Mouse (Mus musculus) lung, postnatal 14 days (tissue): ENCODE data around the gene Srsf3.
"Not testable (repeated sequence)": the region's sequence is repeated elsewhere in the genome, so short reads cannot be mapped to it uniquely, and the experiment has no call there.

Source experiments
- DNase-seq: peaks from one replicate; pipeline ENCODE4 v3.0.0; 2021

Gene Srsf3

GRCm38 (mm10) chr17:29067416-29067815, 35.0 kb downstream of the Srsf3 start:
- DNase-seq = not testable (repeated sequence)

DNA sequence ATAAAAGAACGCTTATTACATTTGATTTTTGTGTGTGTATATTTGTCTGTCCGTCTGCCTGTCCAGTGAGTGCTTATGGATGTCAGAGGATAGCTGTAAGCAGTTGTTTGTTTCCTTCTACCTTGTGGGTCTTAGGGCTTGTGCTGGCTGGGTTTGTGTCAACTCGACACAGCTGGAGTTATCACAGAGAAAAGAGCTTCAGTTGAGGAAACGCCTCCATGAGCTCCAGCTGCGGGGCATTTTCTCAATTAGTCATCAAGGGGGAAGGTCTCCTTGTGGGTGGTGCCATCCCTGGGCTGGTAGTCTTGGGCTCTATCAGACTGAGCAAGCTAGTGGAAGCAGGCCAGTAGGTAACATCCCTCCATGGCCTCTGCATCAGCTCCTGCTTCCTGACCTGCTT, 35.4 kb downstream of the Srsf3 start:
- no peak for DNase-seq

GRCm38 (mm10) chr17:29069063-29069462, 36.6 kb downstream of the Srsf3 start:
- no peak for DNase-seq

- no peak for DNase-seq
Measured at GRCm38 (mm10) chr17:29071820-29072219, 39.4 kb downstream of the Srsf3 start.

GRCm38 (mm10) chr17:29072701-29073307, 40.4 kb downstream of the Srsf3 start:
- DNase-seq = no peak

- DNase-seq = no peak
Measured at GRCm38 (mm10) chr17:29073313-29073712, 40.9 kb downstream of the Srsf3 start.

- DNase-seq = no peak
Measured at GRCm38 (mm10) chr17:29074085-29074484, 41.7 kb downstream of the Srsf3 start.

GRCm38 (mm10) chr17:29076235-29076634, 43.8 kb downstream of the Srsf3 start:
- DNase-seq = no peak

DNA sequence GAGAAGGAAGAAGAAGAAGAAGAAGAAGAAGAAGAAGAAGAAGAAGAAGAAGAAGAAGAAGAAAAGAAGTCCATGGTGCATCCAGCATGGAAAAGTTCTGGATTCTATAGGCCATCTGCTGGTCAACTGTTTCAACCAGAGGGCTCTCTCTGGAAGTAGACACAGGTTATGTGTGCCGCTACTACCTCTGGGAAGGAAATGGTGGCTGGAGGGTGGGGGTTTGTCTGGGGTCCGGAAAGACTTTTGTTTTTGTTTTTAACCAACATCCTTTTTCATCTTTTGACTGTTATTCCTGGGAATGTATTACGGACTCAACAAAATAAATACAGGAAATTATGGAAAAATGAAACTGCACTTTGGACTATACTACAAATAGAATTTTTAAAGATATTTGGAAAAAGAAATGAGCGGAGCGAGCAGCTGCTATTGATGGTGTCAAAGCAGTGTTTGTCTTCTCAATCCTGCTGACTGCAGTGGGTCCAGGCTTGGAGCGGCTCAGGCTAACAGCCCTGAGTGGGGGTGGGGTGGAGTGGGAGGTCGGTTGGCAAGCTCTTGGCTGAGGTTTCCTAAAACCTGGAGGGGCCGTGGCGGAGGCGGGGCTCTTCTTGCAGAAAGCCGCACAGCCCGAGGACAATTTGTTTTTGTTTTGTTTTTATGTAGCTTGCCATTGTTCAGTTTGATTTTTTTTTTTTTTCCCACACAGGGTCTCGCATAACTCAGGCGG, 45.5 kb downstream of the Srsf3 start:
- DNase-seq = peak; percentile 69

- DNase-seq = peak; percentile 72
Measured at GRCm38 (mm10) chr17:29078519-29079383, 46.3 kb downstream of the Srsf3 start.

DNA sequence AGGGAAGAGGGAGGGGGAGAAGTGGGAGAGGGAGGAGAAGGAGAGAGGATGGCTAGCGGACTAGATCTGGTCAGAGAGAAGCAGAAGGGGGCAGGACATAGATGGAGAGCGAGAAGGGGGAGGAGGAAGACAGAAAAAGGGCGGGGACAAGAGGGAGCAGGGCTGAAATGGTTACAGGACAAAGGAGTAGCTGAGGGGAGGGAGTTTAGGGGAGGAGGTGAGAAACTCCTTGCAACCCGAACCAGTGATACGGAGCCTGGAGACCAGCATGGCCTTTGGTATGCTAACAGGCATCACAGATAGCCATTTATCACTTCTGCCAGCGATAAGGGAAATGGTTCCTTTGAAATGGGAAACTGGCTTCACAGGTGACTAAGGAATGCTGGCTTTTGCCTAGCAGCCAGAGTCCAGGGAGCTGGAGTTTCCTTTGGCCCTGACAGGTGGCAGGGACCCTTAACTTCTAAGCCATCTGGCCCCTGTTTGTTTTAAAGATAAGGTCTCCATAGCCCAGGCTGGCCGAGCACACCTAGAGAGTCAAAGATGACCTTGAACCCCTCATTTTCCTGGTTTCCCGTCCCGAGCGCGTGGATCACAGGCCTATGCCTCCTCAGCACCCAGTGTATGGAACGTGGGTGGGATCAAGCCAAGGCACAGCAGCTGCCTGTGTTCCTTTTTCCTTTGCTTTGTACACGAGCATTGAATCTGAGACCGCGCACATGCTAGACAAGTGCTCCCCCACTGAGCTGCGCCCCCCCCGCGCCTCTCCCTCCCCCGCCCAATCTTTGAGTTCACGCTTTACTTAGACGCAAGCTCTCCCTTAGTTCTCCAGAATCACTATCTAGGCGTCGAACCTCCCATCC, 48.6 kb downstream of the Srsf3 start:
- no peak for DNase-seq

GRCm38 (mm10) chr17:29081618-29082381, 49.4 kb downstream of the Srsf3 start:
- no peak for DNase-seq

GRCm38 (mm10) chr17:29083586-29083985, 51.2 kb downstream of the Srsf3 start:
- DNase-seq = no peak

DNA sequence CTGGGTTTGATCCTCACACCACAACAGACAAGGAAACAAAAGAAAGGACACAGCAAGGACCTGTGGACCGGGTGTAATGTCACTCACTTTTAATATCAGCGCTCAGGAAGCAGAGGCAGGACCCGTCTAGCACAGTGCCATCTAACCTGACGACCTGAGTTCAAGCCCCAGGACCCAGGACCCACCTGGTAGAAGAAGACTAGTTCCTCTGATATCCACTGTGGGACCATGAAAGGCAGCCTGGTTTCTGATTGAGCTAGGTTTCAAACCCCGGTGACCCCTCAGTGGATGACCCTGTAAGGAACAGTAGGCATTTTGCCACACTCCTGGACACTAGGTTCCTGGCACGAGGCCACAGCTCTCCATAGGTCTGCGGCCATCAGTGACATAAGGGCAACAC, 52.2 kb downstream of the Srsf3 start:
- DNase-seq = no peak

GRCm38 (mm10) chr17:29085266-29085665, 52.8 kb downstream of the Srsf3 start:
- DNase-seq = no peak

DNA sequence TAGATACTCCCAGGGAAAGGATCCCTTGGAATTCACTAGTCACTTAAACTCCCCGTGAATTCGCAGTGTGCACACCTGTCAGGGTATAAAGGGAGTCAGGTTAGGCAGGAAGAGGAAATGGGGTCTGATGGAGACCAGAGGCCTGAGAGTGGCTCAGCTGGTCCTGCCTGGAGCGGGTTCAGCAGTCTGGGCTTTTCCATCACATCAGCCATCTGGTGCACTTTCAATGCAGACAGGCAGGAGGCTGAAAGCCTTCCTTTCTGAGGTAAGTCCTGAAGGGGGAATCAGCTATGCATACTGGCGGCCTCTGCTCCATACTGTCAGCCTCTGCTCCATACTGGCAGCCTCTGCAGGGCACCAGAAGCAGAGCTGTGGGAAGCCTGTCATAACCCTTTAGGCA, 54.5 kb downstream of the Srsf3 start:
- no peak for DNase-seq

GRCm38 (mm10) chr17:29090776-29091175, 58.3 kb downstream of the Srsf3 start, which contains the start of gene Cdkn1a:
TSS of gene Cdkn1a (plus strand) at chr17:29090976.
- DNase-seq = no peak

GRCm38 (mm10) chr17:29091348-29091944, 59.0 kb downstream of the Srsf3 start:
- no peak for DNase-seq

- DNase-seq = no peak
Measured at GRCm38 (mm10) chr17:29092497-29092896, 60.1 kb downstream of the Srsf3 start.
